Mouse (Mus musculus): ENCODE measurements around the gene Ssr3.
A peak's percentile ranks its signal among the peaks of the same experiment; 100 is the strongest.

Gene Ssr3

GRCm38 (mm10) chr3:65374729-65375128, 17.7 kb downstream of the Ssr3 start:
- DNase-seq (ENCODE audit: low spot score) = no peak

DNA sequence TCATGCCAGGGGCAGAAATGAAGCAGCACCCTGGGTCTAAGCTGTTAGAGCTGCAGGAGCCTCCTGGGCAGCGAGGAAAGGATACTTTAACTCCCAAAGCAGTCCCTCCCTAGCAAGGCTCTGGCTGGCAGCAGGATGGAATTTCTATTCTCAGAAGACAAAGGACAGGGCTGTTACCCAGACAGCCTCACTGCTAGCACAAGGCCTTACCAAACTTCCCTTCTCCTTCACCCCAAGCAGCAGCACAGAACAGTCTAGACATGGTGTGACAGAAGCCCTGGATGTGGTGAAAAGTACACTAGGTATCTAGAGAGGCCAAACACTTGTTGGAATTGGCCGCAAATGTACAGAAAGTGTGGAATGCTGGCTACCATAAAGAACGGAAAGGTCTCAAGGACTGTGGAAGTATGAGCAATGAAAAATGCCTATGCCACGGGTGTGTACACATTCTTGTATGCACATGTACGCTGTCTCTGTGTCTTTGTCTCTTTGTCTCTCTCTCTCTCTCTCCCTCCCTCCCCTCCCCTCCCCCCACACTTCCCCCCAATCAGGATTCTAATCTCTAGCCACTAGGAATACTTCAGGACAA, 18.7 kb downstream of the Ssr3 start:
- DNase-seq (ENCODE audit: low spot score) = no peak

DNA sequence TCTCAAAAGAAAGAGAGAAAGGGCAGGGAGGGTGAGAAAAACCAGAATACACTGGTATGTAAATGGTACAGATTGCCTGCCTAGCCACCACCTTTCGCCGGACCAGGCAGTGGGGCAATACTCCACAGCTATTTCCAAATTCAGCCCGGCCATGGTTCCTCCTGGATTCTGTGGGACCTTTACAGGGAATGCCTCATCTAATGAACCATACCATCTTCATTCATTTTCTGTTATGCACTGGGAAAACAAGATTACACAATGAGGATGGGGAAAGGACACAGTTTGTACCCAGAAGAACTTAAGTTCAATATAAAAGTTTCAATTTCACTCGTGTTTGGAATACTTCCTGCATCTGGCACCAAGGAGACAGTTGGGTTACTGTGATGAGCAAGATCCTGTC, 19.9 kb downstream of the Ssr3 start:
- no peak for DNase-seq (ENCODE audit: low spot score)

DNA sequence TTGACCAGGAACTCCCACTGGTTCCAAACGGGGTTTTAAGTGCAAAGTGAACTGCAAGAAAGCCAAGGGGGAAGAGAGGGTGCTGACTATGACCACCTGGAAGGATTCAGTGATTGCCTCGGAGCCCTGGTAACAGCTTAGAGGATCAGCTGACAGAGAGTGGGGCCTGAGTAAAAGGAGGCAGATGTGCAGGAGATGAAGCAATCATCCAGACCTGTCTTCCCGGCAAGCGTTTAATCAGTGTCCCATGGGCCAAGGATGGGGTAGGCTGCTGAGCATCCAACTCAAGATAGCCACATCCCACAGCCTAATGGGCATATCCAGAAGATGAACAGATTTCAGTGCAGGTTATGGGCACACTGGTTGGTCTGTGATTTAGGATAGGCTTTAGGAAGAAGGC, 24.5 kb downstream of the Ssr3 start:
- DNase-seq (ENCODE audit: low spot score) = no peak

- no peak for DNase-seq (ENCODE audit: low spot score)
Measured at GRCm38 (mm10) chr3:65365921-65366710, 26.3 kb downstream of the Ssr3 start.

DNA sequence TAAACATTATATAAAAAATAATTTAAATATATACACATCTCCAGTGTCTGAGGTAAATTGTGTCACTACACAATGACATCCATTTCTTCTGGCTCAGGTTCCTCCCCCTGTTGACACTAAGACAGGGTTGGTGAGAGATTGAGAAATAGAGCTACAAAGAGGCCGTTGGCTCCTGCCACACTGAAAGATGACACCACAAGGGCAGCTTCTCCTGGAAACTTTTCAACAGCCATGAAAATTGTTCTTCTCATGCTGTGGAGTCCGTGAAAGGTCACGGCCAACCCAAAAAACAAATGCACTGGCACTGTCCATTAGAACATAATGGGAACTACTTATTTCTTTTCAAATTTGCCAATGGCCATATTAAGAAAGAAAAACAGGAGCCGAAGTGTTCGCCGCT, 27.2 kb downstream of the Ssr3 start:
- no peak for DNase-seq (ENCODE audit: low spot score)

GRCm38 (mm10) chr3:65363438-65363837, 29.0 kb downstream of the Ssr3 start:
- DNase-seq (ENCODE audit: low spot score) = no peak

DNA sequence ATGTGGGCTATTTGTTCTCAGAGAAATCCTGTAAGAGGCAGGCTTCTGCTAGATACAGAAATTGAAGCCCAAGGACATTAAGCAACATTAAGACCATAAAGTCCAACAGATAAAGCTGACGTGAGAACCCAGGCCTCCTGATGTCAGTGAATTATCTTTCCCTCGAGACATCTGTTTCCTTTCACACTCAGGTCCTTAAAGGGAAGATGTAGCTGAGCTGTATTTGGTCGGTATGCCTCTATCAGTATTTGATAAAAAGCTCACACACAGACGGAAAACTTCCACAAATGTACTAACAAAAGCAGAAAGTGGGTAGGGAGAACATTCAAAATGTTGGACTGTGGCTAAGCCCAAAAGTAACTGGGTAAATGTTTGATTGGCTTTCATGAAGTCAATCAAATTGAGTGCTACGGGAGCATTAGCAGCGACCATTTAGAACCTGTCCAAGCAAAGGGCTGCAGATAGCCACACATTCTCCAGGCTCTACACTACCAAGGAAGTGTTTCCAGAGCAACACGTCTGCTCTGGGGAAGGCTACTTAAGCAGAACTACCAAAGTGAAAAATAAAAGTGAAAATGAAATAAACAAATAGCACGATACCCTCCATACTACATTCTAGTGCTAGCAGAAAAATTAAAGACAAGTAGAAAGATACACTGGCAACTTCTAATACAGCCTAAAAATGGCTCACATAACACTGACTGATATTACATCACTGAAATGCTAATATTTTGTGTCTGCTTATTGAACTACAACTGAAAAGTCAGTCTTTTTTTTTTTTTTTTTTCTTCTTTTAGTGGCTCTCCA, 32.1 kb downstream of the Ssr3 start:
- peak; percentile 38 for DNase-seq (ENCODE audit: low spot score)

- no peak for DNase-seq (ENCODE audit: low spot score)
Measured at GRCm38 (mm10) chr3:65358841-65359240, 33.6 kb downstream of the Ssr3 start.

- DNase-seq (ENCODE audit: low spot score) = no peak
Measured at GRCm38 (mm10) chr3:65358275-65358674, 34.1 kb downstream of the Ssr3 start.

- no peak for DNase-seq (ENCODE audit: low spot score)
Measured at GRCm38 (mm10) chr3:65355479-65355878, 36.9 kb downstream of the Ssr3 start.

DNA sequence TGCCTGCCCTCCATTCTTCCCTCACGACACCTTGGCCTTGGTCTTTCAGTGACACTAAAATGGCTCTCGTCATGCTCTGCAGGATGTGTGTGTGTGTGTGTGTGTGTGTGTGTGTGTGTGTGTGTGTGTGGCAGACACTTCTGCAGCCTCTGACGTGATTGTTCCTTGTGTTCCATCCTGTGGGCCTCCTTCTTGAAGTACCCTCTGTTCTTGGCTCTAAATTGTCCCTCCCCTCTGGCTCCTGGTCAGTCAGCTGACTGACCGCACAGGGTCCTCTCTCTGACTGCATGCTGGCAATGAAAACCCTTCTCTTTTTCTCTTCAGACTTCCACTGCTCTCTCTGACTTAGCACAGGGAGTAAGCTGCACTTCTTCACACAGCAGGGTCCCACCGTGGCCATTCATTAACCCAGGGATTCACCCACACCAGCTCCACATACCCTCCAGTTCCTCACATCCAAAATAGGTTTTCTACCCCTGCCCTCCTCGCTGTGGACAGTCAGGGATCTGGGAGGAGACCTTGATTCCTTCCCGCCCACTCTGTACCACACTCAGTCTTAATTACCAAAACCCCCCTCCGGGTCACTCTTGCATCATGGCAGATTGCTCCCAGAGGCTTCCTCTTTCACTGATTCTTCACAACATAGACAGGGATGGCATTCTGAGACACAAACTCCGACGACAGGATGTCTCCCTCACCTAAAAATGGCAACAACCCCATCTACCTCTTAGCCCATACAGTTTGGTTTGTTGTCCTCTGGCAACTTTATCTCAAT, 39.0 kb downstream of the Ssr3 start:
- no peak for DNase-seq (ENCODE audit: low spot score)

DNA sequence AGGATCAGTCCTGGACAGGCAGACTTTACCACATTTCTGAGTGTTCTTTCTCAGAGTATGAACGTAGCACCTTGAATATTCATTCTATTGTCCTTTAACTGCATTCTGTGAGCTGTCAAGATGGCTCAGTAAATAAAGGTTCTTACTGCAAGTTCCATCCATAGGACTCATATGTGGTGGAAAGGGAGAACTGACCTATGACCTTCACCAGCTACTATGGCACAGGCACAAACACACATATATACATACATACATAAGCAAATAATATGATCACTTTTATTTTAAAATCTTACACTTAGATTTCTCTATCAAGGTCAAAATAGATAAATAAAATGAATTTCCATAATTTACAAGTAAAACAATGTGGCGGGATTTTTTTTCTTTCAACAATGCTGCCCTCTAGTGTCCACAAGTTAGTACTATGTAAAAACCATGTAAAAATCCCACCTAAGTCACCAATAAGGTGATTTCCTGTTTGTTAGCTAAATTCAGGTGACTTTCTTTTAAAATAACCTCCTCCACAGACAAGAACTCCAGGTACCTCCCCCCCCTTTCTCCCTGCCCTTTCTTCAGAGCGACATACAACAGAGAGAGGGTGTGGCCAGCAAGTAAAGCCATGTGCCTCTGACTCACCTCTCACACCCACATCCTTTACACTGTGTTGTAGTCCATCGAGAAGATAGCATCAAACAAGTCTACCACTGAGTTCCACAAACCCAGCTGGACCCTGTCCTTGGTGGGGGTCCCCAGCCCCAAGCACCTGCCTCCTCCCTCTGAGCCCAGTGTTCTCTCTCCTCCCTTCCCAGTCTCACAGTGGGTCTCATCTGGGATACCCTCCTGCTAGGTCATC, 39.9 kb downstream of the Ssr3 start:
- DNase-seq (ENCODE audit: low spot score) = no peak

DNA sequence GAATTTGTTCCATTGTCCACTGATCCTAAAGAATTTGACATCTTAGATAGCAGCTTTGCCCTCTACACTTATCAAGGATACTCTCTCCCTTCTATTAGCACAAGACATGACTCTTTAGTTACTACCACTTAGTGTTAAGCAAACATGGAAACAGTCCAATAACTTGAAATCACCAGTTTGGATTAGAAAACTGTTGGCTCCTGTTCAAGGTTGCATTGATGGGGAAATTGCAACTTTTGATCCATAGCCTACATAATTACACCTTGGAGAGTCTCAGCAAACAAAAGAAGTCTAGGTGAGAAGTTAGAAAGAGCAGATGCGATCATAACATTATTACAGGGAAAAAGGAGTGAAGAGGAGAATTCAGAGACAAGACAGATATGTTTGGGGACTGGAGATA, 46.2 kb downstream of the Ssr3 start:
- DNase-seq (ENCODE audit: low spot score) = no peak

DNA sequence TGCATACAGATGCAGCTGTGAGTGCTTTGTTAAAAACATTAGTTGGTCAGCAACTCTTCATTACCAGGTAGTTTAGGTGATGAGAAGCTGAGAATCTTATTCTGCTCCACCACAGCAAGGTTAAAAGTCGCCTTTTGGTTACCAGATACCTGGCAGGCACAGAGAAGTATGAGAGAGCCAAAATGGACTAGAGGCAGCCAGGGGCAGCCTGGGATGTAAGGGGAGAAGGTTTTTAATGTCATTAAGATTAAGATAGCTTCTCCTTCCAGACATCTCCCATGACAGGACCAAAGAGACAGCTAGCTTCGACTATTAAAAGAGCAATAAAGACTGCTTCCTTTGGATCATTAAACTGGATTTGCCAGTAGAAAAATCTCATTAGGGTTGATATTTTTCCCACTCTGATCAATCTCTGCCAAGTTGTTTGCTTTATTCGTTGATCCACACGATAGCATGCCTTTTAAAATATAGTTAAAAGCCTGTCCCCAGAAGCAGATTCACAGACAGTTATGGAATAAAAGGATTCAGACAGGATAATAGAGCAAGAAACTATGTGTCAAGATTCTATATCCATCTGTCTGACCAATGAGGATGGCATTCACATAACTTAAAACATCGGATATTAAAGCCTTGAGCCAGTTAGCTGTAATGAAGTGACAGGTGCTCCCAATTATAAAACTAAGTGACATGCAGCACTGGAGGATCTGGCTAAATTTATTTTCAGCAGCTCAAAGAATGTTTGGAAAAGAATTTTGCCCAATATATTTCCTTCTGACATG, 52.1 kb downstream of the Ssr3 start:
- no peak for DNase-seq (ENCODE audit: low spot score)

- no peak for DNase-seq (ENCODE audit: low spot score)
Measured at GRCm38 (mm10) chr3:65337835-65338464, 54.5 kb downstream of the Ssr3 start.
